Mouse (Mus musculus): Measurements from ENCODE around the gene Gtpbp10. TPM values are rescaled to one million over a fixed set of nuclear protein-coding genes. Genes with fewer than 3 reads are reported as not detected.

The Gtpbp10 gene
- total RNA-seq (2014; fragmentation: Nextera tagmentation) (0.38 and 0.73 TPM in 2 replicates), total RNA-seq (2017) (2.6 and 2.7 TPM in 2 replicates), polyA plus RNA-seq (2012) (0.15 and 0.17 TPM in 2 replicates)

- no peak for DNase-seq (ENCODE audit: low spot score)
- no peak for TF ChIP-seq CTCF (IDR thresholded peaks at IDR 0.05; ENCODE audit: low read depth, low read length)
- TF ChIP-seq GATA2 (IDR thresholded peaks at IDR 0.05; ENCODE audit: borderline replicate concordance, low read depth, low read length): no peak
- TF ChIP-seq POLR2AphosphoS5 (IDR thresholded peaks at IDR 0.05; ENCODE audit: insufficient replicate concordance, low read depth, low read length): no peak
- TF ChIP-seq GATA1 (IDR thresholded peaks at IDR 0.05; ENCODE audit: borderline replicate concordance, low read length): no peak
- TF ChIP-seq TAL1 (conservative IDR thresholded peaks at IDR 0.05; ENCODE audit: low read depth, low read length): no peak
- Histone ChIP-seq H3K36me3 (replicated peaks) (peaks cover 6% of the 10 kb centered on the region), H3K9me3 (replicated peaks) (peaks cover 8% of the 10 kb centered on the region), H3K27me3 (ENCODE audit: insufficient read depth, low read length) (no peaks in the 10 kb centered on the region), H3K4me3 (ENCODE audit: low read depth, low read length) (peak within 1 kb of the TSS; percentile 69), H3K4me1 (ENCODE audit: insufficient read depth, low read depth, low read length) (peaks cover 28% of the 10 kb centered on the region)
- ATAC-seq (ENCODE audit: extremely low read depth, insufficient number of reproducible peaks, low FRiP score, poor library complexity, severe bottlenecking): peak; percentile 52; the same call in 1 of the 2 replicates
These were observed at the start of gene Gtpbp10 for GRCm38 (mm10) chr5:5559079-5559740. Gtpbp10 (minus strand) TSS chr5:5559538.

- Histone ChIP-seq H3K36me3 (replicated peaks) (no peaks in the 10 kb centered on the region), H3K9me3 (replicated peaks) (no peaks in the 10 kb centered on the region), H3K27me3 (ENCODE audit: insufficient read depth, low read length) (peaks cover 3% of the 10 kb centered on the region; the same call in 1 of the 2 replicates), H3K4me3 (ENCODE audit: low read depth, low read length) (no peak overlapping the region), H3K4me1 (ENCODE audit: insufficient read depth, low read depth, low read length) (no peaks in the 10 kb centered on the region; the same call in 1 of the 2 replicates)
- DNase-seq (ENCODE audit: low spot score) (no peak), ATAC-seq (ENCODE audit: extremely low read depth, insufficient number of reproducible peaks, low FRiP score, poor library complexity, severe bottlenecking) (no peak)
- TF ChIP-seq GATA1 (IDR thresholded peaks at IDR 0.05; ENCODE audit: borderline replicate concordance, low read length) (no peak), TAL1 (conservative IDR thresholded peaks at IDR 0.05; ENCODE audit: low read depth, low read length) (no peak), CTCF (IDR thresholded peaks at IDR 0.05; ENCODE audit: low read depth, low read length) (no peak), POLR2AphosphoS5 (IDR thresholded peaks at IDR 0.05; ENCODE audit: insufficient replicate concordance, low read depth, low read length) (no peak), GATA2 (IDR thresholded peaks at IDR 0.05; ENCODE audit: borderline replicate concordance, low read depth, low read length) (no peak)
These were observed 28.3 kb upstream of the Gtpbp10 start for GRCm38 (mm10) chr5:5587686-5588085.

GRCm38 (mm10) chr5:5573749-5574317, 14.5 kb upstream of the Gtpbp10 start, which contains the start of gene Gm8773:
Gm8773 (plus strand) TSS chr5:5573799.
- TF ChIP-seq GATA2 (IDR thresholded peaks at IDR 0.05; ENCODE audit: borderline replicate concordance, low read depth, low read length) (no peak), POLR2AphosphoS5 (IDR thresholded peaks at IDR 0.05; ENCODE audit: insufficient replicate concordance, low read depth, low read length) (no peak), GATA1 (IDR thresholded peaks at IDR 0.05; ENCODE audit: borderline replicate concordance, low read length) (no peak), TAL1 (conservative IDR thresholded peaks at IDR 0.05; ENCODE audit: low read depth, low read length) (no peak), CTCF (IDR thresholded peaks at IDR 0.05; ENCODE audit: low read depth, low read length) (no peak)
- DNase-seq (ENCODE audit: low spot score) (peak; percentile 53), ATAC-seq (ENCODE audit: extremely low read depth, insufficient number of reproducible peaks, low FRiP score, poor library complexity, severe bottlenecking) (peak; percentile 96)
- Histone ChIP-seq H3K27me3 (ENCODE audit: insufficient read depth, low read length) (0 out of 2 replicates have a peak, but pooled peaks cover 3% of the 10 kb centered on the region), H3K36me3 (replicated peaks) (no peaks in the 10 kb centered on the region), H3K9me3 (replicated peaks) (no peaks in the 10 kb centered on the region), H3K4me1 (ENCODE audit: insufficient read depth, low read depth, low read length) (peaks cover 22% of the 10 kb centered on the region), H3K4me3 (ENCODE audit: low read depth, low read length) (peak within 1 kb of the TSS; percentile 73)

- H3K36me3 ChIP-seq (replicated peaks): no peaks in the 10 kb centered on the region
- peaks cover 3% of the 10 kb centered on the region; the same call in 1 of the 2 replicates for H3K9me3 ChIP-seq (replicated peaks)
- H3K27me3 ChIP-seq (ENCODE audit: insufficient read depth, low read length): no peaks in the 10 kb centered on the region
- DNase-seq (ENCODE audit: low spot score) (no peak), ATAC-seq (ENCODE audit: extremely low read depth, insufficient number of reproducible peaks, low FRiP score, poor library complexity, severe bottlenecking) (no peak)
- no peak for TF ChIP-seq GATA2 (IDR thresholded peaks at IDR 0.05; ENCODE audit: borderline replicate concordance, low read depth, low read length)
- no peak for TF ChIP-seq POLR2AphosphoS5 (IDR thresholded peaks at IDR 0.05; ENCODE audit: insufficient replicate concordance, low read depth, low read length)
- TF ChIP-seq TAL1 (conservative IDR thresholded peaks at IDR 0.05; ENCODE audit: low read depth, low read length): no peak
- TF ChIP-seq CTCF (IDR thresholded peaks at IDR 0.05; ENCODE audit: low read depth, low read length): no peak
- TF ChIP-seq GATA1 (IDR thresholded peaks at IDR 0.05; ENCODE audit: borderline replicate concordance, low read length): no peak
- no peak overlapping the region for H3K4me3 ChIP-seq (ENCODE audit: low read depth, low read length)
- peaks cover 24% of the 10 kb centered on the region for H3K4me1 ChIP-seq (ENCODE audit: insufficient read depth, low read depth, low read length)
These were observed 3.1 kb upstream of the Gtpbp10 start for GRCm38 (mm10) chr5:5562435-5562834.

GRCm38 (mm10) chr5:5561041-5561706, 1.8 kb upstream of the Gtpbp10 start:
- H3K4me1 ChIP-seq (ENCODE audit: insufficient read depth, low read depth, low read length): peaks cover 26% of the 10 kb centered on the region
- ATAC-seq (ENCODE audit: extremely low read depth, insufficient number of reproducible peaks, low FRiP score, poor library complexity, severe bottlenecking) (no peak; the same call in 1 of the 2 replicates), DNase-seq (ENCODE audit: low spot score) (no peak)
- H3K9me3 ChIP-seq (replicated peaks): peaks cover 3% of the 10 kb centered on the region; the same call in 1 of the 2 replicates
- H3K27me3 ChIP-seq (ENCODE audit: insufficient read depth, low read length): no peaks in the 10 kb centered on the region
- H3K36me3 ChIP-seq (replicated peaks): no peaks in the 10 kb centered on the region
- no peak for TF ChIP-seq GATA1 (IDR thresholded peaks at IDR 0.05; ENCODE audit: borderline replicate concordance, low read length)
- TF ChIP-seq GATA2 (IDR thresholded peaks at IDR 0.05; ENCODE audit: borderline replicate concordance, low read depth, low read length): no peak
- no peak for TF ChIP-seq CTCF (IDR thresholded peaks at IDR 0.05; ENCODE audit: low read depth, low read length)
- TF ChIP-seq POLR2AphosphoS5 (IDR thresholded peaks at IDR 0.05; ENCODE audit: insufficient replicate concordance, low read depth, low read length): no peak
- no peak for TF ChIP-seq TAL1 (conservative IDR thresholded peaks at IDR 0.05; ENCODE audit: low read depth, low read length)
- no peak overlapping the region for H3K4me3 ChIP-seq (ENCODE audit: low read depth, low read length)
